In genomic region chr12:107975479-107975896, GRCm38 (mm10) we compare ENCODE assay signal across 13 mouse cellular contexts. TPM values are rescaled to one million over a fixed set of nuclear protein-coding genes. Genes with fewer than 3 reads are reported as not detected.
DNase-seq lines count a peak whose midpoint lies in the region; ATAC-seq and TF ChIP-seq lines count a peak whose summit lies in the region.
"Had no signal": no experiment of that assay in that cellular context is flagged by ENCODE, and none has a peak within 500 bp of the region (broad histone marks: within the 10 kb centered on the region; RNA-seq: fewer than 3 reads in every experiment).

No protein-coding gene starts in this region.

- H3K9ac ChIP-seq in kidney, embryonic 16.5 days (replicated peaks; ENCODE audit: low read length): no peak overlapping the region
- no peak overlapping the region for H3K9ac ChIP-seq in embryonic facial prominence, embryonic 15.5 days
- 0 out of 2 replicates have a peak overlapping the region, but pooled peaks have one; percentile 18 for H3K9ac ChIP-seq in hindbrain, embryonic 16.5 days (ENCODE audit: low read depth, low read length)
- H3K9ac ChIP-seq in midbrain, postnatal 0 days (replicated peaks; ENCODE audit: low read length, poor library complexity, severe bottlenecking): peak overlapping the region; percentile 51
- H3K9ac ChIP-seq: lung, embryonic 15.5 days had no signal

- 71% methylated on average over 10 of the region's 10 CpGs for WGBS in kidney, embryonic 16.5 days
- WGBS in embryonic facial prominence, embryonic 15.5 days: 31% methylated on average over 10 of the region's 10 CpGs
- WGBS in hindbrain, embryonic 16.5 days: 55% methylated on average over 10 of the region's 10 CpGs
- 57% methylated on average over 10 of the region's 10 CpGs for WGBS in midbrain, postnatal 0 days

- H3K4me2 ChIP-seq in kidney, embryonic 16.5 days (replicated peaks; ENCODE audit: low read depth, low read length): peak overlapping the region; percentile 51; the same call in 1 of the 2 replicates
- H3K4me2 ChIP-seq in embryonic facial prominence, embryonic 15.5 days (replicated peaks): peak overlapping the region; percentile 47
- peak overlapping the region; percentile 59 for H3K4me2 ChIP-seq in hindbrain, embryonic 16.5 days (ENCODE audit: low read length)
- H3K4me2 ChIP-seq in midbrain, postnatal 0 days (ENCODE audit: low read depth, low read length, poor library complexity, severe bottlenecking): peak overlapping the region; percentile 48
- H3K4me2 ChIP-seq: lung, embryonic 15.5 days had no signal

- H3K4me3 ChIP-seq in kidney, embryonic 16.5 days (ENCODE audit: low read length): no peak overlapping the region
- no peak overlapping the region for H3K4me3 ChIP-seq in embryonic facial prominence, embryonic 15.5 days (replicated peaks)
- H3K4me3 ChIP-seq in hindbrain, embryonic 16.5 days (ENCODE audit: low read length): no peak overlapping the region
- no peak overlapping the region for H3K4me3 ChIP-seq in midbrain, postnatal 0 days (ENCODE audit: low read depth, low read length)
- H3K4me3 ChIP-seq: lung, embryonic 15.5 days had no signal

- no peak for ATAC-seq in kidney, embryonic 16.5 days (ENCODE audit: low FRiP score, low TSS enrichment)
- no peak for ATAC-seq in embryonic facial prominence, embryonic 15.5 days (ENCODE audit: insufficient number of reproducible peaks, low FRiP score, low TSS enrichment, low read depth)
- no peak for ATAC-seq in hindbrain, embryonic 16.5 days
- ATAC-seq in midbrain, postnatal 0 days (ENCODE audit: low FRiP score): no peak
- ATAC-seq in megakaryocyte progenitor cell, adult 5-6 weeks (replicated peaks; ENCODE audit: poor library complexity): no peak

- intact Hi-C loops in left cerebral cortex, postnatal 4 days (cut with DNase I): no loop called here

- no peak overlapping the region for H3K27ac ChIP-seq in kidney, embryonic 16.5 days (ENCODE audit: low read length)
- H3K27ac ChIP-seq in embryonic facial prominence, embryonic 15.5 days (replicated peaks): peak overlapping the region; percentile 71
- no peak overlapping the region; the same call in 1 of the 2 replicates for H3K27ac ChIP-seq in hindbrain, embryonic 16.5 days (ENCODE audit: low read depth, low read length)
- H3K27ac ChIP-seq in midbrain, postnatal 0 days (ENCODE audit: low read depth, low read length): peak overlapping the region; percentile 73
- H3K27ac ChIP-seq: lung, embryonic 15.5 days had no signal

- no peak for DNase-seq in kidney, adult 18-20 months
- DNase-seq in midbrain, postnatal 0 days (ENCODE audit: low spot score): no peak
- DNase-seq in left cerebral cortex, postnatal 4 days: no peak
- no peak for DNase-seq in embryo, embryonic 11 days
- DNase-seq: heart, postnatal 10 days; kidney, adult 8-10 months; liver had no signal

- TF ChIP-seq CTCF in midbrain, postnatal 0 days (IDR thresholded peaks at IDR 0.05): no peak

- no peaks in the 10 kb centered on the region for H3K27me3 ChIP-seq in kidney, embryonic 16.5 days (ENCODE audit: insufficient read depth, low read length)
- H3K27me3 ChIP-seq in embryonic facial prominence, embryonic 15.5 days: no peaks in the 10 kb centered on the region
- no peaks in the 10 kb centered on the region for H3K27me3 ChIP-seq in hindbrain, embryonic 16.5 days (replicated peaks; ENCODE audit: control insufficient read depth, insufficient read depth, low read length)
- H3K27me3 ChIP-seq in midbrain, postnatal 0 days (ENCODE audit: insufficient read depth, low read length): no peaks in the 10 kb centered on the region

- no peaks in the 10 kb centered on the region for H3K9me3 ChIP-seq in kidney, embryonic 16.5 days (ENCODE audit: low read length)
- no peaks in the 10 kb centered on the region for H3K9me3 ChIP-seq in embryonic facial prominence, embryonic 15.5 days (replicated peaks)
- no peaks in the 10 kb centered on the region for H3K9me3 ChIP-seq in hindbrain, embryonic 16.5 days (ENCODE audit: control insufficient read depth, low read length)
- H3K9me3 ChIP-seq in midbrain, postnatal 0 days (ENCODE audit: low read length): no peaks in the 10 kb centered on the region
- H3K9me3 ChIP-seq: lung, embryonic 15.5 days had no signal

- peaks cover 65% of the 10 kb centered on the region for H3K4me1 ChIP-seq in kidney, embryonic 16.5 days (ENCODE audit: insufficient read depth, low read length)
- H3K4me1 ChIP-seq in embryonic facial prominence, embryonic 15.5 days: peaks cover 98% of the 10 kb centered on the region
- H3K4me1 ChIP-seq in hindbrain, embryonic 16.5 days (ENCODE audit: control insufficient read depth, insufficient read depth, low read depth, low read length): peaks cover 69% of the 10 kb centered on the region
- peaks cover 16% of the 10 kb centered on the region; the same call in 1 of the 2 replicates for H3K4me1 ChIP-seq in midbrain, postnatal 0 days (ENCODE audit: insufficient read depth, low read length)

- H3K36me3 ChIP-seq in kidney, embryonic 16.5 days (ENCODE audit: insufficient read depth, low read length): no peaks in the 10 kb centered on the region
- H3K36me3 ChIP-seq in embryonic facial prominence, embryonic 15.5 days: no peaks in the 10 kb centered on the region
- H3K36me3 ChIP-seq in hindbrain, embryonic 16.5 days (ENCODE audit: control insufficient read depth, insufficient read depth, low read length): no peaks in the 10 kb centered on the region
- no peaks in the 10 kb centered on the region for H3K36me3 ChIP-seq in midbrain, postnatal 0 days (ENCODE audit: insufficient read depth, low read length)
- H3K36me3 ChIP-seq: lung, embryonic 15.5 days had no signal

RNA-seq across cellular contexts. Expression of gene Bcl11b, which starts 27.9 kb away (rescaled TPM):
- polyA plus RNA-seq in kidney, embryonic 16.5 days (2015; fragmentation: Nextera tagmentation; extraction: Ambion mirVana): 2.6 TPM in 2 replicates
- polyA plus RNA-seq in embryonic facial prominence, embryonic 15.5 days (2015; fragmentation: Nextera tagmentation; extraction: Ambion mirVana): 27.0 and 28.8 TPM in 2 replicates
- polyA plus RNA-seq in hindbrain, embryonic 16.5 days (2015; fragmentation: Nextera tagmentation; extraction: Ambion mirVana): 12.0 and 16.7 TPM in 2 replicates
- total RNA-seq in midbrain, postnatal 0 days (2014; rRNA removed): 55.2 and 56.8 TPM in 2 replicates
- polyA plus RNA-seq in midbrain, postnatal 0 days (2015; fragmentation: Nextera tagmentation; extraction: Ambion mirVana): 18.9 and 19.0 TPM in 2 replicates
- 0.02 TPM in 1 of 2 replicates, not detected in the other for total RNA-seq in megakaryocyte progenitor cell, adult 5-6 weeks (2015)
- total RNA-seq in megakaryocyte progenitor cell, adult 5-6 weeks (2017): 0.24 and 0.33 TPM in 2 replicates
- total RNA-seq in left cerebral cortex, postnatal 4 days (2021): 100 to 1,000 TPM; 125 to 127 TPM
- total RNA-seq: granulocyte monocyte progenitor cell, adult 5-6 weeks had no signal

Comparison
In these comparisons a context has a peak if more than half of its experiments do, and no peak if none do; other contexts are left out.
1. H3K27ac ChIP-seq: peak in embryonic facial prominence, embryonic 15.5 days (single experiment) and midbrain, postnatal 0 days (single experiment); none in kidney, embryonic 16.5 days (single experiment) and hindbrain, embryonic 16.5 days (single experiment).
2. H3K9ac ChIP-seq: peak in hindbrain, embryonic 16.5 days (single experiment) and midbrain, postnatal 0 days (single experiment); none in kidney, embryonic 16.5 days (single experiment) and embryonic facial prominence, embryonic 15.5 days (single experiment).
3. Peak in every context shown above with its lines, with median percentiles within 50 percentile points of each other: H3K4me2 ChIP-seq.